Mouse (Mus musculus) myocyte (in vitro differentiated cells): ENCODE measurements around the gene Gm13090. TPM values are rescaled to one million over a fixed set of nuclear protein-coding genes. Genes with fewer than 3 reads are reported as not detected.

Experiments
- H3K27me3 ChIP-seq: one replicate; pipeline ENCODE4 v1.6.1; 2011; ENCODE audit not compliant: control insufficient read depth, insufficient read depth, insufficient read length
- H3K36me3 ChIP-seq: one replicate; pipeline ENCODE4 v1.6.1; 2011; ENCODE audit not compliant: control insufficient read depth, insufficient read depth
- H3K4me2 ChIP-seq: one replicate; pipeline ENCODE4 v1.6.1; 2011; ENCODE audit warnings: low read depth, control low read depth
- H3K4me3 ChIP-seq: one replicate; pipeline ENCODE4 v1.5.1; 2011; ENCODE audit warnings: mild to moderate bottlenecking, control low read depth, moderate library complexity
- H3K79me2 ChIP-seq: one replicate; pipeline ENCODE4 v1.6.1; 2011; ENCODE audit not compliant: control insufficient read depth, insufficient read depth
- H3ac ChIP-seq: one replicate; pipeline ENCODE4 v1.6.1; 2011; ENCODE audit not compliant: control insufficient read depth, insufficient read length
- CEBPB ChIP-seq: IDR thresholded peaks from 2 replicates; pipeline ENCODE4 v1.6.1; 2011; ENCODE audit warnings: mild to moderate bottlenecking, moderate library complexity; ENCODE audit not compliant: poor library complexity, insufficient read depth, severe bottlenecking
- E2F4 ChIP-seq: IDR thresholded peaks from one replicate; pipeline ENCODE4 v1.6.1; 2011; ENCODE audit warnings: mild to moderate bottlenecking, control low read depth, moderate library complexity; ENCODE audit not compliant: insufficient read depth
- MAX ChIP-seq: IDR thresholded peaks from one replicate; pipeline ENCODE4 v1.6.1; 2011; ENCODE audit warnings: low read depth, mild to moderate bottlenecking, control low read depth
- MYOD1 ChIP-seq, 3 experiments: IDR thresholded peaks; one replicate each; pipeline ENCODE4 v1.6.1; 2011; ENCODE audit warnings: control low read depth in 2 of 3, low read depth in 2 of 3, mild to moderate bottlenecking in 2 of 3, moderate library complexity in 1 of 3; ENCODE audit not compliant: insufficient read length in 2 of 3, control insufficient read depth in 1 of 3
- MYOG ChIP-seq, 3 experiments: IDR thresholded peaks; one replicate each; pipeline ENCODE4 v1.6.1; 2011; ENCODE audit warnings: control low read depth in 2 of 3, low read depth in 2 of 3, mild to moderate bottlenecking in 2 of 3; ENCODE audit not compliant: insufficient read length in 2 of 3, control insufficient read depth in 1 of 3, insufficient read depth in 1 of 3
- POLR2A ChIP-seq: IDR thresholded peaks from one replicate; pipeline ENCODE4 v1.6.1; 2011; ENCODE audit warnings: low read depth, mild to moderate bottlenecking, control low read depth, moderate library complexity; ENCODE audit not compliant: insufficient read length
- POLR2AphosphoS2 ChIP-seq: IDR thresholded peaks from one replicate; pipeline ENCODE4 v1.6.1; 2011; ENCODE audit warnings: low read depth, control low read depth; ENCODE audit not compliant: insufficient read length
- REST ChIP-seq: IDR thresholded peaks from one replicate; pipeline ENCODE4 v1.6.1; 2011; ENCODE audit warnings: mild to moderate bottlenecking, control low read depth, moderate library complexity; ENCODE audit not compliant: insufficient read depth, insufficient read length
- SRF ChIP-seq: IDR thresholded peaks from one replicate; pipeline ENCODE4 v1.6.1; 2011; ENCODE audit warnings: low read depth; ENCODE audit not compliant: control insufficient read depth, insufficient read length
- TCF12 ChIP-seq: IDR thresholded peaks from one replicate; pipeline ENCODE4 v1.6.1; 2011; ENCODE audit warnings: mild to moderate bottlenecking, control low read depth; ENCODE audit not compliant: poor library complexity, insufficient read depth, severe bottlenecking
- TCF3 ChIP-seq: IDR thresholded peaks from one replicate; pipeline ENCODE4 v1.6.1; 2011; ENCODE audit warnings: low read depth, control low read depth; ENCODE audit not compliant: insufficient read length
- USF1 ChIP-seq: IDR thresholded peaks from one replicate; pipeline ENCODE4 v1.6.1; 2011; ENCODE audit warnings: low read depth, mild to moderate bottlenecking, control low read depth, moderate library complexity
- polyA plus RNA-seq: library from polyadenylated mRNA; unstranded; fragments of >200 nt; fragmentation: generic; extraction: Trizol; gene quantifications from one replicate; pipeline ENCODE4 v1.2.1, GENCODE M21; 2012; ENCODE audit warnings: missing spikeins

The Gm13090 gene
- polyA plus RNA-seq, 1 experiment, result not detected

- H3K27me3 ChIP-seq, result peaks cover 73% of the 10 kb centered on the region
- no peaks in the 10 kb centered on the region for H3K36me3 ChIP-seq
- TF ChIP-seq CEBPB (no peak), SRF (no peak), MYOG (IDR thresholded peaks at IDR 0.05; ENCODE audit: control insufficient read depth in 1 of 3, insufficient read depth in 1 of 3, insufficient read length in 2 of 3, low read depth in 2 of 3) (no peak), MAX (no peak), TCF12 (no peak), POLR2A (no peak), REST (no peak), POLR2AphosphoS2 (no peak), MYOD1 (IDR thresholded peaks at IDR 0.05; ENCODE audit: control insufficient read depth in 1 of 3, insufficient read length in 2 of 3, low read depth in 2 of 3) (no peak), E2F4 (no peak), TCF3 (no peak), USF1 (no peak)
- H3K79me2 ChIP-seq, result no peaks in the 10 kb centered on the region
- H3ac ChIP-seq, result no peak overlapping the region
- no peak overlapping the region for H3K4me3 ChIP-seq
- H3K4me2 ChIP-seq, result peak overlapping the region; percentile 21
Measured at GRCm38 (mm10) chr4:151128641-151129541, 39.5 kb downstream of the Gm13090 start.

- Histone ChIP-seq H3K79me2 (no peaks in the 10 kb centered on the region), H3K4me2 (no peak overlapping the region), H3K36me3 (no peaks in the 10 kb centered on the region), H3K27me3 (peaks cover 73% of the 10 kb centered on the region), H3ac (no peak overlapping the region), H3K4me3 (no peak overlapping the region)
- TF ChIP-seq POLR2A, result no peak
- no peak for TF ChIP-seq POLR2AphosphoS2
- no peak for TF ChIP-seq MYOG (IDR thresholded peaks at IDR 0.05; ENCODE audit: control insufficient read depth in 1 of 3, insufficient read depth in 1 of 3, insufficient read length in 2 of 3, low read depth in 2 of 3)
- no peak for TF ChIP-seq REST
- TF ChIP-seq CEBPB, result no peak
- TF ChIP-seq USF1, result no peak
- no peak for TF ChIP-seq MAX
- no peak for TF ChIP-seq TCF3
- TF ChIP-seq E2F4, result no peak
- no peak for TF ChIP-seq SRF
- no peak for TF ChIP-seq MYOD1 (IDR thresholded peaks at IDR 0.05; ENCODE audit: control insufficient read depth in 1 of 3, insufficient read length in 2 of 3, low read depth in 2 of 3)
- TF ChIP-seq TCF12, result no peak
Measured at GRCm38 (mm10) chr4:151129725-151130557, 40.6 kb downstream of the Gm13090 start.

- Histone ChIP-seq H3ac (no peak overlapping the region), H3K36me3 (no peaks in the 10 kb centered on the region), H3K27me3 (peaks cover 74% of the 10 kb centered on the region), H3K79me2 (no peaks in the 10 kb centered on the region), H3K4me3 (no peak overlapping the region), H3K4me2 (no peak overlapping the region)
- TF ChIP-seq MAX, result no peak
- TF ChIP-seq POLR2AphosphoS2, result no peak
- no peak for TF ChIP-seq TCF12
- TF ChIP-seq SRF, result no peak
- TF ChIP-seq E2F4, result no peak
- TF ChIP-seq TCF3, result no peak
- TF ChIP-seq USF1, result no peak
- TF ChIP-seq CEBPB, result no peak
- no peak for TF ChIP-seq MYOD1 (IDR thresholded peaks at IDR 0.05; ENCODE audit: control insufficient read depth in 1 of 3, insufficient read length in 2 of 3, low read depth in 2 of 3)
- TF ChIP-seq REST, result no peak
- TF ChIP-seq MYOG (IDR thresholded peaks at IDR 0.05; ENCODE audit: control insufficient read depth in 1 of 3, insufficient read depth in 1 of 3, insufficient read length in 2 of 3, low read depth in 2 of 3), result no peak
- TF ChIP-seq POLR2A, result no peak
Measured at GRCm38 (mm10) chr4:151130756-151131490, 41.6 kb downstream of the Gm13090 start.

- Histone ChIP-seq H3K79me2 (no peaks in the 10 kb centered on the region), H3K4me2 (no peak overlapping the region), H3K27me3 (peaks cover 66% of the 10 kb centered on the region), H3K4me3 (no peak overlapping the region), H3ac (no peak overlapping the region), H3K36me3 (no peaks in the 10 kb centered on the region)
- no peak for TF ChIP-seq MYOG (IDR thresholded peaks at IDR 0.05; ENCODE audit: control insufficient read depth in 1 of 3, insufficient read depth in 1 of 3, insufficient read length in 2 of 3, low read depth in 2 of 3)
- no peak for TF ChIP-seq SRF
- no peak for TF ChIP-seq CEBPB
- TF ChIP-seq MYOD1 (IDR thresholded peaks at IDR 0.05; ENCODE audit: control insufficient read depth in 1 of 3, insufficient read length in 2 of 3, low read depth in 2 of 3), result no peak
- TF ChIP-seq USF1, result no peak
- TF ChIP-seq TCF3, result no peak
- TF ChIP-seq REST, result no peak
Measured at GRCm38 (mm10) chr4:151132493-151132892, 43.1 kb downstream of the Gm13090 start.
